Mouse (Mus musculus): ENCODE measurements around the gene Gdi1.

The Gdi1 gene

DNA sequence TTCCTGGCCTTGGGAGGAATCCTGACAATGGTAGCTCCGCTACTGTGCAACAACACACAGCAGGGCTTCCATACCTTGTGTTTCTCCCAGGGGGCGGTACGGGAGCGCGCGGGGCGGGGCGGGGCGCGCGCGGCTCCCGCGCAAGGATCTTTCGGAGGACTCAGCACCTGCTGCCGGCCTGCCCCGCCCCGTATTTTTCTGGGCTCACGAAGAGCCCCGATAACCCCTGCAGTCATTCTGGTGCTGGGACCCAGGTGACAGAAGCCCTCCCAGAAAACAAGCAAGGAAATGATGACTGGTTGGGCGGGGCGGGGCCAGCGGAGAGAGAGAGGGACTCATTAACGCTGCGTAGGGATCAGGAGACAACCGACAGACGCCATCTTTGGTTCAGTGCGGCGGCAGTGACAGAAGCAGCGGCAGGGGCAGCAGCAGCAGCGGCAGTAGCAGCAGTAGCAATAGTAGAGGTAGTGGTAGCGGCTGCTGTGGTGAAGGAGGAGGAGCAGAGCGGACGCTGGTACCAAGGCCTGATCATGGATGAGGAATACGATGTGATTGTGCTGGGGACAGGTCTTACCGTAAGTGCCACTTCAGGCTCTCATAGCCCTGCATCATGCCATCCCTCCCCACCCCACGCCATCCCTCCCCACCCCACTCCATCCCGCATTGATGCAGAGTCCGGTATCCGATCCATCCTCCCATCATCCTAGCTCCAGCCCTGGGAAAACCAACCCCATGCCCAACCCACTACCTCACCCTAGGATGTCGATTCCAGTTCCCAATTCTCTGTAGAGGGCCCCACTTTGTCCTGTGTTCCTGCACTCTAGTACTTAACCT is at the start of gene Gdi1:
Gene Gdi1, plus strand, starts transcription at position 132 of the 834 bp plus-strand sequence.
- peak; percentile 69 for DNase-seq (ENCODE audit: low spot score)

DNA sequence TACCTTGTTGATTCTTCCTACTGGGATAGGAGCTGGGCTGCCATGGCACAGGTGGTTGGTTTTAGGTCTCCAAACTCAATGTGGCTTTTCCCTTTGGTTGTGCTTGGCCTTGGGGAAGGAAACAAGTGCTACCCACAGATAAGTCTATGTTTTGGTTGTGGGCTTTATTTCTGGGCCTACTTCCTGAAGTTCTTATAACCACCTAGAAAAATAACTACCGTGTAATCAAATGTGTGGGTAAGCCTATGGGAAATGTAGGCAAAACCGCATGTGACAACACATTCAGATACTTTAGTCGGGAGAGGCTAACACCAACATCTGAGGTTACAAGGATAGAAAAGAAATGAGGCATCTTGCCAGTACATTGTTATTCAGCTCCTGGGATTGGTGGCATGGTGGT is 47.1 kb upstream of the Gdi1 start:
- no peak for DNase-seq (ENCODE audit: low spot score)

GRCm38 (mm10) chrX:74269736-74270061 is 35.1 kb upstream of the Gdi1 start:
- DNase-seq (ENCODE audit: low spot score) = no peak

- peak; percentile 83 for DNase-seq (ENCODE audit: low spot score)
Observed at GRCm38 (mm10) chrX:74270062-74270901, 34.5 kb upstream of the Gdi1 start, which contains the start of gene Rpl10. TSS of gene Rpl10 (plus strand) at chrX:74270812.

- peak; percentile 16 for DNase-seq (ENCODE audit: low spot score)
Observed at GRCm38 (mm10) chrX:74270902-74271551, 33.8 kb upstream of the Gdi1 start.

DNA sequence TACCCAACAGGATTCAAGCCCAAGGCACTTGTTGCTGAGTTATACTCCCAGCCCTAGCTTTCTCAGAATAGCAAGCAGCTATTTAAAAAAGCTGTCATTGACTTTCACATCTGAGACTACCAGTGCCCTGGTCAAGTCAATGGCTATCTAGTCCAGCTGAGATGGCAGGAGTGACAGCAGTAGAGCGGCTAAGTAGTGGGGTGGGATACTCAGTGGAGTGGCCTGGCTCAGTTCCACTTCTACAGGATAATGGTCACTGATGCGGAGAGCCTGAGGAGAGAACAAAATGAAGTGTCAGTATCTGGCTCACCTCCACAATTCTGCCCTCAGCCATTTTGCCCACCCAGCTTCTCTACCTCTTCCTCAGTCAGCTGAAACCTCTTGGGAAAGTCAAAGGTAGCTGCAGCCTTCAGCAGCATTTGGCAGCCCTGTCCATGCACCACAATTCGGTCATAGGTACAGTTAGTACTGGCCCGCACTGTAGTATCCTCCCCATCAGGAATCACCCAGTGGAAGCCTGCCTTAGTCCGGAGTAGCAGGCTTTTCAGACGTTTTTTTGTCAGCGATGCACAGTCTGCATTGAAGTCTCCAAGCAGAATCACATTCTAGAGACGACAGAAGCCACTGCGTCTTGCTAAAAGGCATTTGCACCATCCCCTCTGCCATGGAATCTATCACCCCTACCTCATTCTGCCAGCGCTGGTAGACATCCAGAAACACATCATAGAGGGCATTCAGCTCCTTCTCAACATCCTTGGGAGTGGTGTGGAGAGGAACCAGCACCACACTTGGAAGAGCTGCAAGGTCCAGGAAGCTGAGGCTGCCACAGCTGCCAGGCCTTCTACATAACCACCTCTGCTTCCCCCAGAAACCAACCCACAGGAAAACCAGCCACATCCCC is 31.1 kb upstream of the Gdi1 start:
- no peak for DNase-seq (ENCODE audit: low spot score)

- DNase-seq (ENCODE audit: low spot score) = no peak
Observed at GRCm38 (mm10) chrX:74277916-74278315, 26.9 kb upstream of the Gdi1 start.

- no peak for DNase-seq (ENCODE audit: low spot score)
Observed at GRCm38 (mm10) chrX:74281041-74281731, 23.6 kb upstream of the Gdi1 start.

DNA sequence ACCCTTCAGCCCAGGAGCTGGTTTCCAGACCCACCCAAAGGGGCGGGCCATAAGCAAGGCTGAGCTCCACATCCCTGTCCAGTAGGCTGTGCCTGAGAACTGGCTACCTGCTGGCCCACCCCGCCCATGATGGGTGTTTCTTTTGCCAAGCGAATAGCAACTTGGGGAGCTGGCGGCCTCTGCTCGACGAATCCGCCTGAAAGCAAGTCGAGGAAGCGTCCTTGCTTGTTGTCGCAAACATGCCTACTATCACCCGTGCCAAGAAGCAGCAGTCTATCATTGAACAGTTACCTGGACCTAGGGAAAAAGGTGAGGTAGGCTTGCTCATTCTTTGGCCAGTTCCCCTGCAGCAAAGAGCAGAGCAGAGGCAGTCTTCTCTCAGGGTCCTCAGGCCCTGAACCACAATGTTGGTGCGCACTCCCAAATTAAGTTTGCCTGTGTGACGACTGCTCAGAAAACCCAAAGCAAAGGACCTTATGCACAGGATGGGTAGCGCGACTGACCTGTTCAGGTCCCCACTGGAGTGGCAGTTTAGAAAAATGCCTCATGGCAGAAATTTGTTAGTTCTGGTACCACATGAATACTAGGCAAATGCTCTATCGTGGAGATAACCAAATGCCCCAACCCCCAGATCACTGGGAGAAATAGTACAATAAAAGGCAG is 22.9 kb upstream of the Gdi1 start, which contains the start of the genes Taz and Dnase1l1:
Gene Taz, plus strand, starts transcription at position 181 of the 663 bp plus-strand sequence.
Gene Dnase1l1, minus strand, starts transcription at position 606 of the 663 bp plus-strand sequence.
- DNase-seq (ENCODE audit: low spot score) = peak; percentile 79

- peak; percentile 80 for DNase-seq (ENCODE audit: low spot score)
Observed at GRCm38 (mm10) chrX:74282395-74283091, 22.3 kb upstream of the Gdi1 start.

- DNase-seq (ENCODE audit: low spot score) = no peak
Observed at GRCm38 (mm10) chrX:74283092-74283437, 21.7 kb upstream of the Gdi1 start.

DNA sequence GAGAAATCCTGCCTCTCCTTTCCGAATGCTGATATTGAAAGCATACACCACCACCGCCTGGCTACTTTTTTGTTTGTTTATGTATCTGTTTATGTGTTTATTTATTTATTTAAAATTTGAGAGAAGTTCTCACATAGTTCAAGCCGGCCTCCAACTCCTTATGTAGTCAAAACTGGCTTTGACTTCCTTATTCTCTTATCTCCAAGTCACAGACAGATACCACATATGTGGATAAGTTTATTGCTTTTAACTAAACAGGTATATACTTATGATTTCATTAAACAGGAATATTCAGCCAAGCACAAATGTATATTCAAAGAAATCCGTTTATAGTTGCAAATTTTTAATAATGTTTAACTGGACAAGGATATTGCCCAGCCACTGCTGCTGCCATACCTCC is 11.4 kb upstream of the Gdi1 start:
- no peak for DNase-seq (ENCODE audit: low spot score)

DNA sequence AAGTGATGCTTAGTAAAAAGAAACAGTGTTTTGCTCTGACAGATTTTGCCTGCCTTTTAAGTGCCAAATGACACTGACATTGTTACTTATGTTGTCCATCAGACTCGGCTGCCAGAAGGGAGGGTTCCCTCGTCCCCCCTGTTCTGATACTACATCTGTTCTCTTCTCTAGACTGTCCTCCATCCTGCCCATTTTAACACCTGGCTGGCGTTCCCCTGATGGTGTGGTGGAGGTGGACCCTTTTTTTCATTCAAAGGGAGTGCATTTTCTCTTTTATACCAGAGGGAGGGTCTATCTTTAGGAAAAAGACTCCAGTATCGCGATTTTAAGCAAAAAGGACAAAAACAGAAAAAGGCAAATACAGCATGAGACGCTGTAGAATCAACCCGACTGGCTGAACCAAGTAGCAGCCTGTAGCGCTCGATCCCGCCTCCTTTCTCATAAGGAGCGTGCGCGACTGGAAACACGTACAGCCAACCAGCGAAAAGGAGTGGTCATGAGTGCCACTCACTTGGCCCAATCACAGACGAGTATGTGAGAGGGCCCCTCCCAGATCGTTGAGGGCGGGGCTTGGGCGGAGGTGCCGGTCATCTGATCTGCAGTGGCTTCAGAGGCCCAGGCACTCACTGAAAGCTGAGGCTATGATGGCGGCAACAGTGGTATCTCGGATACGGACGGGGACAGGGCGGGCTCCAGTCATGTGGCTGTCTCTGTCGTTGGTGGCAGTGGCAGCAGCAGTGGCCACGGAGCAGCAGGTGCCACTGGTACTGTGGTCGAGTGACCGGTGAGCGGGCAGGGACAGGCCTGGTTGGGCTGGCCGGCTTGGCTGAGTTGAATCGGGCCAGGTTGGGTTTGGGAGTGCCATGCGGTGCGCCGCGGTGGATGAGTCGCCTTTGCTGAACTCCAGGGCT is 8.0 kb upstream of the Gdi1 start, which contains the start of gene Atp6ap1:
Gene Atp6ap1, plus strand, starts transcription at position 560 of the 911 bp plus-strand sequence.
- DNase-seq (ENCODE audit: low spot score) = peak; percentile 90

DNA sequence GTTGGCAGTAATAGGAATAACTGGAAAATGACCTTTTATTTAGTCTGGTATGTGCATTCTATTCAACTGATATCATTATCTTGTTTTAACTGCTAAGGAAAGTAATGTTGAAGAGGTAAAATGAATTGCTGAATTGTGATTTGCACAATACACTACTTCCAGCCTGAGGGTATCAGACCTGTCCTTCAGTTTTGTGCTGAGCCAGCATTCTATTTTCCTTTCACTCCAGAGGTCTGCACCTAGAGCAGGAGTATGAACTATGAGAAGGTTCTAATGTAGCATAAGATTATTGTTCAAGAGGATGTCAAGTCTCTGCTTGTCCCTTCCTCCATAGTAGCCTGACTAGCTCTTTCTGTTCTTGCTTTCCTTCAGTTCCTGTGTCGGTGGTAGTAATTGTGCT is 6.5 kb upstream of the Gdi1 start:
- DNase-seq (ENCODE audit: low spot score) = no peak

- no peak for DNase-seq (ENCODE audit: low spot score)
Observed at GRCm38 (mm10) chrX:74299721-74300120, 5.1 kb upstream of the Gdi1 start.

DNA sequence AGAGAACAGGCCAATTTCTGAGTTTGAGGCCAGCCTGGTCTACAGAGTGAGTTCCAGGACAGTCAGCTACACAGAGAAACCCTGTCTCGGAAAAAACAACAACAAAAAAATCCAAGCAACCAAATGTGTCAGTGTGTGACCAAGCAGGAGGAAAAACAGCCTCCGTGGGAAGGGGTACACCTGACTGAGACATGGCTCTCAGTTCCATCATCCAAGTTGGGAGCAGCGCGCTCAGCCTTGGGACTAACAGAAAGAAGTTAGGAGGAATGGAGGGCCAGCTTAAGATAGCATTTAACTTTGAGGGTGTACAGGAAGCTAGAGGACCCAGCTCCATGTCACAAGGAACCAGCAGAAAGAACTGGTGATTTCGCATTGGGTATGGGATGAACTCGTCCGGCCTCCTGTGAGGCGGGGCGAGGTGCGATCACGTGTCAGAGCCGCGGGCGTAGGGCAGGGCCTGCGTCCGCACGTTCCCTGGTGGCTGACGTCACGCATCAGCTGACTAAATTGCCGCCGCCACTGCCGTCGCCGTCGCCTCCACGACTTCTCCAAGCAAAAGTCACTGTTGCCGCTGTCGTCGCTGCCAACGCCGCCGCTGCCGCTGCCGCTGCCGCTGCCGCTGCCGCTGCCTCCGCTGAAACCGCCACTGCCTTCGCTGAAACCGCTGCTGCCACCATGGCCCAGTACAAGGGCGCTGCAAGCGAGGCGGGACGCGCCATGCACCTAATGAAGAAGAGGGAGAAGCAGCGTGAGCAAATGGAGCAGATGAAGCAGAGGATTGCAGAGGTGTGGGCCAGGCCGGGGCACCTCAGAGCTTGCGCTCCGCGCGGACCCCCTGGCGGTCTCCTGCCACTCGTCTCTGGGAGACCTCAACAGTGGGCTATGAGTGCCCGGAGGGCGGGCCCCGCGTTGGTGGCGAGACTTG is 8.0 kb downstream of the Gdi1 start, which contains the start of gene Fam50a:
Gene Fam50a, plus strand, starts transcription at position 494 of the 925 bp plus-strand sequence.
- DNase-seq (ENCODE audit: low spot score) = peak; percentile 82

GRCm38 (mm10) chrX:74328725-74329161 is 23.9 kb downstream of the Gdi1 start, which contains the start of gene Plxna3:
TSS of gene Plxna3 (plus strand) at chrX:74329066.
- DNase-seq (ENCODE audit: low spot score) = peak; percentile 79

Data from ovary, postnatal 36 days (tissue).